Mouse (Mus musculus) layer of hippocampus, postnatal 25 days (tissue): ENCODE data around the gene Rnf130. TPM values are rescaled to one million over a fixed set of nuclear protein-coding genes. Genes with fewer than 3 reads are reported as not detected.

Experiments used
- DNase-seq, 2 experiments: peaks; one replicate each; pipeline ENCODE4 v3.0.0; 2022; ENCODE audit warnings: mixed read lengths in 2 of 2, low spot score in 1 of 2; ENCODE audit errors: extremely low spot score in 1 of 2
- total RNA-seq, 2 experiments: library from RNA; stranded (reverse); gene quantifications; 2 replicates each; pipeline ENCODE4 v1.2.3; 2021

Rnf130 gene
- total RNA-seq = 10 to 100 TPM; 80.3 to 81.6 TPM

DNA sequence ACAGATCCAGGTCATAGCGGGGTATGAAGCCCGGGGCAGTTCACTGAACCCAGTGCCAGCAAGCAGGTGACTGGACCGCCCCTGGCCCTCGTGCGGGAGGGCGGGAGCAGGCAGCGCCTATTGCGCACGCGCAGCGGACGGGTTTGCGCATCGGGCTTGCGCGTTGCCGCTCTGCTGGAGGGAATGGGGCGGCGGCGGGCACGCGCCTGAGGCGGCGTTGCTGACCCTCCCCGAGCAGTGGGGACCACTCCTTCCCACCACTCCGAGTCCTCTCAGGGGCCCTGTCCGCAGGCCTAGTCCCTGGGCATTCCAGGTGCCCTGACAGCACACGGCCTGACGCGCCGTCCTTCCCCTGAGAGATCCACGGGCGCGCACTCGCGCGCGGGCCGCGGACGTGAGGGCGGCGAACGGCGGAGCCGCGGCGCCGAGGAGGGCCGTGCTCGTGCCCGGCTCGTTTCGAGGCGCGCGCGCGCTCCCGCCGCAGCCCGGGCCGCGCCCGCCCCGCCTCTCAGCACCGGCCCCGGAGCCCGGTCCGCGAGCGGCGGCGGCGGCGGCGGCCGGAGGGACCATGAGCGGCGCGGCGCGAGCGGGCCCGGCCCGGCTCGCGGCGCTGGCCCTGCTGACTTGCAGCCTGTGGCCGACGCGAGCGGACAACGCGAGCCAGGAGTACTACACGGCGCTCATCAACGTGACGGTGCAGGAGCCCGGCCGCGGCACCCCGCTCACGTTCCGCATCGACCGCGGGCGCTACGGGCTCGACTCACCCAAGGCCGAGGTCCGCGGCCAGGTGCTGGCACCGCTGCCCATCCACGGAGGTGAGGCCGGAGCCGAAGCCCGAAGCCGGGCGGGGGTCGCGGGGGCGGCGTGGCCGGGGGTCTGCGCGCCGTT, at the start of gene Rnf130:
TSS of gene Rnf130 (plus strand) at position 514 of the 888 bp plus-strand sequence.
- peak; percentile 94 to 98 for DNase-seq

DNA sequence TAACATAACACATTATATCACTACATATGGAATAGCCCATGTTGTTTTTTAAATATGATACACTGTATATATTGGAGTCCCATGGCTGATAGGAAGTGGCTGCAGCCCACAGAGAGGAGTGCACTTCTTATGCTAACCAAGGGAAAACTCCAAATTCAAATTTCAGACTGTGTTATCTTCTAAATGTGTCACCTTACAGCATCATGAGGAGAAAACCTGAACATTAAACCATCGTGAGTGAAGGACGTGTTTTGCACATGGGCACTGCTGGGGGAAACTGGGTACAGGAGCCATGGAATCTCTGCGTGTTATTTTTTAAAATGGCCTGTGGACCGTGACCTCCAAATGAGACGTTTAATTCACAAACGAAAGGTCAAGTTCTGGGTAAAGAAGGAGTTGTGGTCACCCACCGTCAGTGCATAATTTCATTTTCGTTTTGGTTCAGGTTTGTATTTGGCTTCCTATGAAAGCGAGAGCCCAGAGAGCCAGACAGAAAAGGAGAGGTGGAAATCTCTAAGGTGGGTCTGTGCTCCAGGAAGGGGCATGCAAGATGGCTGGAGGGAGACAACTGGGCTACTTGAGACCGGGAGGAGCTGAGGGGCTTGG, 47.1 kb upstream of the Rnf130 start:
- DNase-seq = no peak

DNA sequence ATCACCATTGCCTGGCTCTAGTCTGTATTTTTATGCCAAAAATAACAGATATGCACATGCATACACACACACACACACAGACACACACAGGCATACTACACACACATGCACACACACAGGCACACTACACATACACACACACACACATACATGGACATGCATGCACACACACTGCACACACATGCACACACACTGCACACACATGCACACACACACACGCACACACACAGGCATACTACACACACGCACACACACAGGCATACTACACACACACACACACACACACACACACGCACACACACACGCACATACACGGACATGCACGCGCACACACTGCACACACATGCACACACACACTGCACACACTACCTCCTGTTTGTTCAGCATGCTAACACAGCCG, 46.2 kb upstream of the Rnf130 start:
- DNase-seq = no peak

DNA sequence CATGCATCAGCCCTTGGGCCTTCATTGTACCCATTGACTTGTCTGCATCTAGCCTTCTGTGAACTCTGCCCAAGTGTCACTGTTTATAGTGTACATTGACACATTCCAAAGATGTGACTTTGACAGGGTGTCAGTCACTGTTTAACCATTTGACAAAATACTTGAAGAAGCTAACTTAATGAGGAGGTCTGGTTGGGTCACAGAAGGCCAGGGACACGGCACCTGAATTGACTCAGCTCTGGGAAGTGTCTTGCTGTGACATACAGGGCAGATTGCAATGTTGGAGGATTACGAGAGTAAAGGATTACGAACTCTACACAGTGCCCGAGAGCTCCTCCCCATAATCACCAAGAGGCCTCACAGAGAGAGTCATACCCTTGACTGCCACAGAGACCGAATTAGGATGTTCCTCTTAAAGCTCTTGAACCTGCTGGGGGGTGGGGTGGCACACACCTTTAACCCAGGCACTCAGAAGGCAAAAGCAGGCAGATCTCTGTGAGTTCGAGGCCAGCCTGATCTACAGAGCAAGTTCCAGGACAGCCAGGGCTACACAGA, 44.4 kb upstream of the Rnf130 start:
- DNase-seq = no peak

DNA sequence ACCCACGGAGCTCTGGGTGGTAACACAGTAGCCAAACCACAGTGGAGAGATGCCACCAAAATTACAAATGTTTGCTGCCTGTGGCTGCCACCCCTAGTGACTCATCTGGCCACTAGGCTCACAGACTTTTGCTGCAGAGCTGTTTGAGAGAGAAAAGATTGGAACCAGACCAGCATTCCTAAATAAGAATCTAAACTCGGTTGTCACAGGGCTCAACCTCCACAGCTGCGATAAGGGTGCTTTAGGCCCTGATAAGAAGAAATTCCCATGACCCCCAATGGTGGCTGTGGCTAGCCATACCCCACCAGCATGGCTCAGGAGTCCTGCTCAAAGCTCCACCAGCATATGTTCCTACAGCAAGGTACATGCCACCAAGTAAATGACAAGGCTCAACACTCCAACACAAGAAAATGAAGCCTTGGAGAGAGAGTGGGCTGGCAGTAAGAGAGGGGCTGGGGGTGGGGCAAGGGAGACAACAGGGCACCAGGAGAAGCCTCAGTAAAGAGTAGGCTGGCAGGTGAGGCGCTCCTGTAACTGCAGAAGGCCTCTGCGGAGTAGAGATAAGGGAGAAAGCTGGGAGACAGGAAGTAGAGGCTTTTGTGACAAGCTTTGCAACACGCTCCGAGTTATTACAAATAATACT, 43.7 kb upstream of the Rnf130 start:
- no peak for DNase-seq

DNA sequence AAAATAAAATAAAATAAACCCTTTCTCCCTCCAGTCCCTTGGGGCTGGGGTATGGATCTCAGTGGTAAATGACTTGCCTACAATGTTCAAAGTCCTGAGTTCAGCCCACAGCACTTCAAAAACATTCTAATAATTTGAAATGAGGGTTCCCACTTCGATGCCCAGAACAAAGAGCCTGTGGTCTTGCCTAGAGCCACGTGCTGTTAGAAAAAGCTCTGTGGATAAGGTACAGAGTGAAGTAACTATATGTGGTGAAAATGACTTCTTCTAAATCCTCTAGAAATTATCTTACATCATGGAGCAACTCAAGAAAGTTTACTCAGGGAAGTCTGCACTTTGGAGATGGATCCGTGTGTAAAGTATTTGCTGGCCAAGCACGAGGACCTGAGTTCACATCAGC, 43.1 kb upstream of the Rnf130 start:
- DNase-seq = no peak

DNA sequence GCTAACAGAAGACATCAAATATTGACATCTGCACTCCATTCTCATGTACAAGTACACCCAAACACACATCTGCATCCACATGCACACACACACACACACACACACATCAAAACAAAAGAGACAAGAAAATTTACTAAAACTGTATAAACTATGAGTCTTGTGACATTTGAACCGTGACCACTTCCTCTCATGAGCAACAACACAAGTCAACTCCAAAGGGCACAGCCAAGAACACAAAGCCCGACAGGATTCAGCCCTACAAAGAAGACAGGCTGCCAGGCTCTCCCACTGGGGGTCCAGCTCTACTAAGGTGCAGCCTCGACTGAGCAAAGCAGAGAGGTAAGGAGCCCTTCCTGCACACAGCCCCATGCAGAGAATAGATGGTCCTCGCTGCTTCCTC, 42.3 kb upstream of the Rnf130 start:
- no peak for DNase-seq

DNA sequence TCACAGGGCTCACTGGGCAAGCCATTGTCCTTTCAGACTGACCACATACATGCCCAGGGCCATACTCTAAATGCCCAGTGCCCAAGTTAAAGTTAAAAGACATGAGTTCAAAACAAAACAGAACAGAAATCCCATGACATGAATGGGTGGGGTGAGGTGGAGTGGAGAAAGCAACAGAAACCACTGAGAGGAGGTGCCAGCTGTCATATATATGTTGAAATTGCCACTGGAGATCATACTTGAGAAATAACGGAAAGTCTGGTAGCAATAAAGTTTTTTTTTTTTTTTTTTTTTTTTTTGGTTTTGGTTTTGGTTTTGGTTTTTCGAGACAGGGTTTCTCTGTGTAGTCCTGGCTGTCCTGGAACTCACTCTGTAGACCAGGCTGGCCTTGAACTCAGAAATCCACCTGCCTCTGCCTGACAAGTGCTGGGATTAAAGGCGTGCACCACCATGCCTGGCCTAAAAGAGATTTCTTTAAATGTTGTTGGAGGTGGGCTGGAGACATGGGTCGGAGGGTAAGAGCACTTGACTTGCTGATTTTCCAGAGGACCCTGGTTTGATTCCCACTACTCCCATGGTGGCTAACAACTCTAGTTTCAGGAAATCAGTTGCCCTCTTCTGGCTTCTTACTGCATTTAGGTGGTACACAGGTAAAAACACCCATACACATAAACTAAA, 41.1 kb upstream of the Rnf130 start:
- no peak for DNase-seq

DNA sequence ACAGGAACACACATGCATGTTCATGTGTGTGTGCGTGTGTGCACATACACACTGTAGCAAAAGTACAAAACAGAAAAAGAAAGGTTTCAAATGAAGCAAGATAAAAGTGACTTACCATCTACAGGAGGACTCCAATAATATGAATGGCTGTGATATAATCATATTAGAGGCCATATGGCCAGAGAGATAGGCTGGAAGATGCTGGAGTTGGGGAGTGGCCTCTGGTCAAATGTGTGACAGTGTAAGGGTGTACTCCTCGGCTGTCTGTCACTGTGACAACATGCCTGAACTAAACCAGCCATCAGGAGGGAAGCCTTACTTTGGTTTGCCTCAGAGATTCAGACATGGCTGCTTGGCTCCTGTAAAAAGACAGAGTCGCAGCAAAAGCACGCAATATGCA, 40.1 kb upstream of the Rnf130 start:
- DNase-seq = no peak

DNA sequence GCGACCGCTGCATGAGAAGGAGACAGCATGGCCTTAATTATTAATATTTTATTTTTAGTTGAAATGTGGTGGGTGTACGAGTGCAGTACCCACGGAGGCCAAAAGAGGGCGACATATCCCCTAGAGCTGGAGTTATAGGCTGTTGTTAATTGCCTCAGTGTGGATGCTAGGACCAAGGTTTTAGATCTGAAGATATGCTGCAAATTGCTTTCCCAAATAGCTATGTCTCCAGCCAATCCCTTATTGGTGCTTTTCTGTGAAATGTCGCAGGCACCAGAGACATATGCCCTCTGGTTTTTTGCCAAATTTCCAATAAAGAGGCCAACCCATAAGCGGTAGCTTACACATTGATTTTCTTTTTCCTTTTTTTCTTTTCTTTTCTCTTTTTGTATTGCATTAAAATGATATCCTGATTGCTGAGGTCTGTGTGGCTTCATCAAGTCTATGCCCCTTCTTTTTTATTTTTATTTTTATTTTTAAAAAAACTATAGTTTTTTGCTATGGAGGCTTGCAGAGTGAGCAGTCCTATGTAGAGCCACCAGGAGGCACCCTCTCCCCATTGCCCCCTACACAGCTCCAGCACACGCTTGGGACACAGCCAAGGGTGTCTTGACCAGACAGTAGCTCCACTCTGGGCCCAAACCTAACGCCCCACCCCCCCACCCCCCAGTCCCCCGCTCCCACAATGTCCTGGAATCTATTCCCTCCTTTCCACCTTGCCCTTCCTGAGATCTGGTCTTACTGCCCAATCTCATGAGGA, 38.7 kb upstream of the Rnf130 start:
- peak in 1 of 2 experiments; percentile 63 for DNase-seq

DNA sequence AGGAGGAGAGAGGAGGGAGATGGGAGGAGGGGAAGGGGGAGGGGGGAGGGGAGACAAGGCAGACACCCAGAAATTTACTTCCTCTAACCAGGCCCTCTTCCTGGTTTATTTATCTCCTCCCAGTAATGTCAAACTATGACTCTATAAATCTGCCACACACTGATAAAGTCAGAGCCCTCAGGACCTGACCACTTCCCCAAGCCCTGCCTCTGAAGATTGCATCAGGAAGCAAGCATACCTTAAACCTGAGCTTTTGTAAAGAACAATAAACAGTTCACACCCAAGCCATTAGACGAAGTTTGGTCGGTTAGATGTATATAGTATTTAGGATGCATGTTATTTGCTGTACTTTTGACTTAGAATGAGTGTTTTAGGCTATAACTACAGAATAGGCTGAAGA, 30.6 kb upstream of the Rnf130 start:
- no peak for DNase-seq

DNA sequence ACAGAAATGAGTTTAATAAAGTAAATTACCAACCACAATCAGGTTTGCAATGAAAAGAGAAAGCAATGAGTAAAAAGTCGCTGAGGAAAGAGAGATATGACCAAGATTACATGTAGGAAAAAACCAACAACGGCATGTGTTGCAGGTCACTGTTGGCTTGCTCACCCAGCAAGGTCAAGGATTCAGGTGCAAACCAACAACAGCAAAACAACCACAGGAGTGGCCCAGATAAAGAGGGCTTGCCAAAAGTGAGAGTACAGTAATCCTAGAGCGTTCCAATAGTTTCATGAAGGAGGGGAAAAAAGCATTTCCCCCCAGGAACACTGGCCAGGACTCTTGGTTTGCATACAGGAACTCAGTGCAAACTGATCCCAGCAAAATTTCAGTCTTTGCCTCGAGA, 28.7 kb upstream of the Rnf130 start:
- no peak for DNase-seq

DNA sequence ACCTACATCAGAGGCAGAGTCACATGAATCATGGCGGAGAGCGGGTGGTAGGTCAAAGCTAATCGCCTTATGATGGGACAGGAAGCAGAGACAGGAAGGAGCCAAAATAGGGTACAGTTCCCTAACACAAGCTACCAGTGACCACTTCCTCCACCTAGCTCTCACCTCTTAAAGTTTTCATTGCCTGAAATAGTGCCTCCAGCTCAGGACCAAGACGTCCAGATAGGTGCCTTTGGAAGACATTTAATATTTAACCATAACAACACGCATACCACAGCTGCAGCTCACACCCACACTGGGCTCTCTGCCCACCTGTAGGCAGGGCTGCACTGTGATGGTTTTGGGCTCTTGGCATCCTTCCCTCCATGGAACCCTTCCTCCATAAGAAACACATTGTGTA, 27.8 kb upstream of the Rnf130 start:
- DNase-seq = no peak

DNA sequence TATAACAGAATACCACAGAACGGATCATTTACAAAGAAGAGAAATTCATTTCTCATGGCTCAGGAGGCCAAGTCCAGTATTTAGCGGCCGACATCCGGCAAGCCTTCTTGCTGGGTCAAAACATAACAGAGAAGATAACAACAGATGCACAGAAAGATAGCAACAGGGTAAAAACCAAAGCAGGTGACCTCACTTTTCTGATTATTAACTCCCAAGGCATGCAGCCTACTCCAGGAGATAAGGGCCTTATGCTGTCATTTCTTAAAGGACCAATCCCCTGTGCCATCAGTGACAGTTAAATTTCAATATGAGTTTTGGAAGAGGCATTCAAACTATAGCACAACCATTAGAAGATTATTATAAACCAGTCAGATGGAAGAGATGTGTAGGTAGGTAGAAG, 22.3 kb upstream of the Rnf130 start:
- DNase-seq = no peak

DNA sequence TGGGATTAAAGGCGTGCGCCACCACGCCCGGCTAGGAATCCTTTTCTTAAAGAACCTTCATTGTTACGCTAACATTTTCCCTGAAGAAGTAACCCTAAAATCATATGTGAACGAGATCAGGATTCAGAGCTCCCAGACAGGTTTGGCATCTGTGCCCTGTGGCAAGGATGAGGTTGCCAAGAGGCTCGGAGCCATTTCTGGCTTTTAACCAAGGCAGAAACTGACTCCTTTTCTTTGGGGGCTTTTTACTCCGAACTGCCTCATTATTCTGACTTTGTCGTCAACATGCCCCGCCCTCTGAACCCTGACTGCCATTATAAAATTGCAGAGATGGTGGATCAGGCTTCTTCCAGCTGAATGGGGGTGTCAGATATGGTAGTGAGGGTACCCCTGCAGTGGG, 17.4 kb upstream of the Rnf130 start:
- DNase-seq = no peak

DNA sequence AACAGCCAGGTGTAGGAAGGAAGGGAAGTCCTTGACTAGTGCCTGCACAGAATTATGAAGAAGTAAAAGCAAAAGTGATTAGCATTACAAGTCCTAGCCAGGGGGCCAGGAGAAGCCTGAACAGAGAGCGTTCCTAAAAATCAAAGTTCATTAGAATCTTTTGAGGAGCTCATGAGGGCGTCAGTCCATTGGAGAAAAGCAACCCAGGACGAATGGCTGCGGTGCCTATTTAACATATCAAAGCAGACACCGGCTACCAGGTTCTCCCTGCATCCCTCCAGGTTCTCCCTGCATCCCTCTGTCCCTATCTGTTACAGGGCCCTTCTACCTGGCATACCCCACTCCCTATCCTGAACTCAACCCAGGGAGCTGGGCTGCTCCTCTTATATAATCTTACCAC, 16.9 kb upstream of the Rnf130 start:
- DNase-seq = no peak

DNA sequence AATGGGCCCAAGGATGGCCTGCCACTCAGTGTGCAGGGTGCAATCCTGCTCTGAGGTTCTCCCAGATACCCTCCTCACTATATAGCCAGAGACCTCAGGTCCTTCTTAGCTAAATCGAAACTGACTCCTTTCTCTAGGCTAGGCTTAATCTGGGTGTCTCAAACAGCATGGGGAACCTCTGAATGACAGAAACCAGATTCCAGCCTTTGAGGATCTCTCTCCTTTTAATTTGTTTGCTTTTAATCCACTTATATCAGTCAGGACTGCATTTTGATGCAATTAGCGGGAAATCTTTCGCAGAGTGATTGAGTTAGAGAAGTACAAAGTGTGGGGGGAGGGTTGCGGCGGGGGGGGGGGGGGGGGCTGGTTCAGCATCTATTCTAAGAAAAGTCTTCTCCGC, 12.1 kb upstream of the Rnf130 start:
- DNase-seq = no peak

DNA sequence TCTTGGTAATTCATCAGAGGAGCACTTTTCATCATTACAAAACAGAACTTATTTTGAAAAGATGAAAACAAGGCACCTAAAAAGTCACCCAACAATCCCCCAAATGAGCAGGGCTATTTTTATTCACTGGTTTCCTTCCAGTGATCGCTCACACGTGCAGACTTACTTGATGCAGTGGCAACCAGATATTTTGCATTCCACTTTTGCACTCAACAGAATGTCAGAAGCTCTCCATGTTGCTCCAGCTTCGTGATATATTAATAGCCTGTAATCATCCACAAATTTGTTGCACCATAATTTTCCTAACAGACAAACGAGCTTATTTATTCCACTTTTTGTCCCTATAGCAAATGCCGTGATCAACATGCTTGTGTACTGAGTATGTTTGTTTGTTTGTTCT, 8.6 kb upstream of the Rnf130 start:
- no peak for DNase-seq

DNA sequence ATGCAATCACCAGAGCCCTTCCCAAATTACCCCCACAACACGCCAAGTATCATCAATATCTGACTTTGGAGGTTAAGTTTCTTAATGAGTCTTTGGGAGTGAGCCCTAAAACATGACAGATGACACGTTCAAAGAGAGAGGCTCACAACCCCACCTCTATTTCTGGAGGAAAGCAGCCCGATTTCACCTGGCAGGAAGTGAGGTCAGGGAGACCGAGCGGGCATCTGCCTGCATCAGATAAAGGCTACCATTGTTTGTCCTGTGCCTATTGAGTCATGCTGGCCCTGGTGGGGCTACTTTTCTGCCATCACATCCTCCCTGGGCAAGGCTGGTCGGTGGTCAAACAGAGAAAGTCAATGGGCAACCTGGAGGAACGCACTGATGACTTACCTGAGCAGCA, 7.6 kb upstream of the Rnf130 start:
- no peak for DNase-seq

DNA sequence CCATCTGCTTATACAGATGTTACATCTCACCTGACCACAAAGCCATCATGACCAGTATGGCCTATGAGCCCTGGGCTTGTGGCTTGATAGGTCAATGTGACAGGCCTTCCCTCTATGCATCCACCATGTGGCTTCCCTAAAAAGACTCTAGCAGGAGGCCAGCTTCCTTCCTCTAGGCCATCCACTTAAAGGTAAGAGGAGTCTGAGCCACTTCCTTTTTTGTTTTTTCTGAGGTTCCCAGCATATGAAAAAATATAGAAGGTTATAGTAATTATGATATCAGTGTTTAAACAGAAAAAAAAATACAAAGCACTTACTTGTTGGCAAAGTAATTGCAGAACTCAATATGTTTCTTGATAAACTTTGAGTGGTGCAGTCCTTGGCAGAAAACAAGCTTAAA, 6.3 kb upstream of the Rnf130 start:
- no peak for DNase-seq
